Mouse (Mus musculus): ENCODE data around the gene Pnmal2.

The Pnmal2 gene

GRCm38 (mm10) chr7:16917447-16917846 is 27.0 kb upstream of the Pnmal2 start:
- DNase-seq = no peak

GRCm38 (mm10) chr7:16918014-16918413 is 26.5 kb upstream of the Pnmal2 start:
- DNase-seq = peak in 1 of 2 experiments; percentile 28

GRCm38 (mm10) chr7:16918670-16919069 is 25.8 kb upstream of the Pnmal2 start:
- DNase-seq = no peak

- peak in 1 of 2 experiments; percentile 23 for DNase-seq
Measured at GRCm38 (mm10) chr7:16919395-16920149, 24.9 kb upstream of the Pnmal2 start.

- no peak for DNase-seq
Measured at GRCm38 (mm10) chr7:16920150-16920579, 24.3 kb upstream of the Pnmal2 start.

GRCm38 (mm10) chr7:16920818-16921791 is 23.4 kb upstream of the Pnmal2 start:
- peak in 1 of 2 experiments; percentile 42 for DNase-seq

GRCm38 (mm10) chr7:16921881-16922335 is 22.6 kb upstream of the Pnmal2 start:
- DNase-seq = no peak

- DNase-seq = peak in 1 of 2 experiments; percentile 43
Measured at GRCm38 (mm10) chr7:16922360-16922973, 22.0 kb upstream of the Pnmal2 start.

- peak in 1 of 2 experiments; percentile 36 for DNase-seq
Measured at GRCm38 (mm10) chr7:16923283-16924036, 21.0 kb upstream of the Pnmal2 start.

- peak; percentile 100 for DNase-seq
Measured at GRCm38 (mm10) chr7:16924037-16924834, 20.2 kb upstream of the Pnmal2 start, which contains the start of gene Calm3. Gene Calm3 (minus strand): TSS chr7:16924114.

- no peak for DNase-seq
Measured at GRCm38 (mm10) chr7:16928341-16928740, 16.1 kb upstream of the Pnmal2 start.

- peak in 1 of 2 experiments; percentile 75 for DNase-seq
Measured at GRCm38 (mm10) chr7:16930850-16931249, 13.6 kb upstream of the Pnmal2 start.

GRCm38 (mm10) chr7:16931968-16932627 is 12.4 kb upstream of the Pnmal2 start:
- peak; percentile 42 to 87 for DNase-seq

- DNase-seq = peak in 1 of 2 experiments; percentile 60
Measured at GRCm38 (mm10) chr7:16932704-16933577, 11.5 kb upstream of the Pnmal2 start.

GRCm38 (mm10) chr7:16937312-16937711 is 7.2 kb upstream of the Pnmal2 start:
- no peak for DNase-seq

GRCm38 (mm10) chr7:16938117-16938791 is 6.2 kb upstream of the Pnmal2 start:
- no peak for DNase-seq

GRCm38 (mm10) chr7:16940292-16940691 is 4.2 kb upstream of the Pnmal2 start:
- peak in 1 of 2 experiments; percentile 38 for DNase-seq

GRCm38 (mm10) chr7:16942861-16943260 is 1.6 kb upstream of the Pnmal2 start:
- no peak for DNase-seq

GRCm38 (mm10) chr7:16944808-16945315 is 380 bp downstream of the Pnmal2 start:
- DNase-seq = no peak
